Mouse (Mus musculus): ENCODE data around the gene Coq7. TPM values are rescaled to one million over a fixed set of nuclear protein-coding genes. Genes with fewer than 3 reads are reported as not detected.

Coq7 gene
- polyA plus RNA-seq, 2 experiments = 60.3 to 97.4 TPM

GRCm38 (mm10) chr7:118478835-118479312 lies 54.3 kb downstream of the Coq7 start:
- peak; percentile 19 for DNase-seq (ENCODE audit: low spot score)
- Histone ChIP-seq H3K9ac (ENCODE audit: low read depth, low read length, severe bottlenecking) (no peak overlapping the region), H3K4me2 (replicated peaks; ENCODE audit: low read depth, low read length, severe bottlenecking) (no peak overlapping the region), H3K4me3 (replicated peaks; ENCODE audit: low read length) (no peak overlapping the region), H3K4me1 (ENCODE audit: control insufficient read depth, insufficient read depth, low read length) (0 out of 2 replicates have a peak, but pooled peaks cover 7% of the 10 kb centered on the region), H3K9me3 (ENCODE audit: control insufficient read depth, low read length) (no peaks in the 10 kb centered on the region), H3K27ac (replicated peaks; ENCODE audit: low read depth, low read length) (no peak overlapping the region), H3K36me3 (ENCODE audit: control insufficient read depth, insufficient read depth, low read length) (no peaks in the 10 kb centered on the region), H3K27me3 (ENCODE audit: control insufficient read depth, insufficient read depth, low read length) (no peaks in the 10 kb centered on the region)
- 0 out of 2 replicates have a peak, but pooled peaks have one; percentile 25 for ATAC-seq (ENCODE audit: low FRiP score, low read depth)
- TF ChIP-seq POLR2A (IDR thresholded peaks at IDR 0.05; ENCODE audit: borderline replicate concordance, extremely low read depth, insufficient read depth, insufficient read length) = no peak
- WGBS = 26% methylated on average over 3 of the region's 3 CpGs

- no peaks in the 10 kb centered on the region for H3K9me3 ChIP-seq (ENCODE audit: control insufficient read depth, low read length)
- 0 out of 2 replicates have a peak, but pooled peaks cover 7% of the 10 kb centered on the region for H3K4me1 ChIP-seq (ENCODE audit: control insufficient read depth, insufficient read depth, low read length)
- no peaks in the 10 kb centered on the region for H3K27me3 ChIP-seq (ENCODE audit: control insufficient read depth, insufficient read depth, low read length)
- H3K4me3 ChIP-seq (replicated peaks; ENCODE audit: low read length) = no peak overlapping the region
- H3K4me2 ChIP-seq (replicated peaks; ENCODE audit: low read depth, low read length, severe bottlenecking) = no peak overlapping the region
- H3K9ac ChIP-seq (ENCODE audit: low read depth, low read length, severe bottlenecking) = no peak overlapping the region
- no peak for DNase-seq (ENCODE audit: low spot score)
- TF ChIP-seq POLR2A (IDR thresholded peaks at IDR 0.05; ENCODE audit: borderline replicate concordance, extremely low read depth, insufficient read depth, insufficient read length) = no peak
- 50% methylated on average over 5 of the region's 5 CpGs for WGBS
- ATAC-seq (ENCODE audit: low FRiP score, low read depth) = no peak
- H3K36me3 ChIP-seq (ENCODE audit: control insufficient read depth, insufficient read depth, low read length) = no peaks in the 10 kb centered on the region
- H3K27ac ChIP-seq (replicated peaks; ENCODE audit: low read depth, low read length) = no peak overlapping the region
These were observed 56.7 kb downstream of the Coq7 start for GRCm38 (mm10) chr7:118476428-118476827.

GRCm38 (mm10) chr7:118475008-118475705 lies 58.0 kb downstream of the Coq7 start:
- Histone ChIP-seq H3K4me3 (replicated peaks; ENCODE audit: low read length) (no peak overlapping the region), H3K27me3 (ENCODE audit: control insufficient read depth, insufficient read depth, low read length) (no peaks in the 10 kb centered on the region), H3K9ac (ENCODE audit: low read depth, low read length, severe bottlenecking) (no peak overlapping the region), H3K27ac (replicated peaks; ENCODE audit: low read depth, low read length) (no peak overlapping the region), H3K9me3 (ENCODE audit: control insufficient read depth, low read length) (no peaks in the 10 kb centered on the region), H3K4me2 (replicated peaks; ENCODE audit: low read depth, low read length, severe bottlenecking) (no peak overlapping the region), H3K36me3 (ENCODE audit: control insufficient read depth, insufficient read depth, low read length) (no peaks in the 10 kb centered on the region), H3K4me1 (ENCODE audit: control insufficient read depth, insufficient read depth, low read length) (0 out of 2 replicates have a peak, but pooled peaks cover 7% of the 10 kb centered on the region)
- TF ChIP-seq POLR2A (IDR thresholded peaks at IDR 0.05; ENCODE audit: borderline replicate concordance, extremely low read depth, insufficient read depth, insufficient read length) = no peak
- WGBS = 86% methylated on average over 7 of the region's 7 CpGs
- DNase-seq (ENCODE audit: low spot score) (peak; percentile 70), ATAC-seq (ENCODE audit: low FRiP score, low read depth) (0 out of 2 replicates have a peak, but pooled peaks have one; percentile 28)

GRCm38 (mm10) chr7:118472886-118473285 lies 60.3 kb downstream of the Coq7 start:
- WGBS = 86% methylated on average over 1 of the region's 1 CpGs

GRCm38 (mm10) chr7:118468060-118468459 lies 65.1 kb downstream of the Coq7 start:
- no peak overlapping the region for H3K4me3 ChIP-seq (replicated peaks; ENCODE audit: low read length)
- H3K4me1 ChIP-seq (ENCODE audit: control insufficient read depth, insufficient read depth, low read length) = no peaks in the 10 kb centered on the region
- 81% methylated on average over 3 of the region's 3 CpGs for WGBS
- no peaks in the 10 kb centered on the region for H3K27me3 ChIP-seq (ENCODE audit: control insufficient read depth, insufficient read depth, low read length)
- no peak overlapping the region for H3K4me2 ChIP-seq (replicated peaks; ENCODE audit: low read depth, low read length, severe bottlenecking)
- no peak overlapping the region for H3K27ac ChIP-seq (replicated peaks; ENCODE audit: low read depth, low read length)
- no peaks in the 10 kb centered on the region for H3K9me3 ChIP-seq (ENCODE audit: control insufficient read depth, low read length)
- H3K9ac ChIP-seq (ENCODE audit: low read depth, low read length, severe bottlenecking) = no peak overlapping the region
- ATAC-seq (ENCODE audit: low FRiP score, low read depth) = no peak
- no peaks in the 10 kb centered on the region for H3K36me3 ChIP-seq (ENCODE audit: control insufficient read depth, insufficient read depth, low read length)
- no peak for TF ChIP-seq POLR2A (IDR thresholded peaks at IDR 0.05; ENCODE audit: borderline replicate concordance, extremely low read depth, insufficient read depth, insufficient read length)
- no peak for DNase-seq (ENCODE audit: low spot score)

More at GRCm38 (mm10) chr7:118472886-118473285, 60.3 kb downstream of the Coq7 start:
- DNase-seq (ENCODE audit: low spot score) (no peak), ATAC-seq (ENCODE audit: low FRiP score, low read depth) (no peak)
- Histone ChIP-seq H3K4me2 (replicated peaks; ENCODE audit: low read depth, low read length, severe bottlenecking) (no peak overlapping the region), H3K9ac (ENCODE audit: low read depth, low read length, severe bottlenecking) (no peak overlapping the region), H3K4me3 (replicated peaks; ENCODE audit: low read length) (no peak overlapping the region), H3K36me3 (ENCODE audit: control insufficient read depth, insufficient read depth, low read length) (no peaks in the 10 kb centered on the region), H3K27ac (replicated peaks; ENCODE audit: low read depth, low read length) (no peak overlapping the region), H3K9me3 (ENCODE audit: control insufficient read depth, low read length) (no peaks in the 10 kb centered on the region), H3K27me3 (ENCODE audit: control insufficient read depth, insufficient read depth, low read length) (no peaks in the 10 kb centered on the region), H3K4me1 (ENCODE audit: control insufficient read depth, insufficient read depth, low read length) (no peaks in the 10 kb centered on the region)
- no peak for TF ChIP-seq POLR2A (IDR thresholded peaks at IDR 0.05; ENCODE audit: borderline replicate concordance, extremely low read depth, insufficient read depth, insufficient read length)

Data from limb, embryonic 14.5 days (tissue).